Mouse (Mus musculus): ENCODE results near the gene Gm20388.

DNA sequence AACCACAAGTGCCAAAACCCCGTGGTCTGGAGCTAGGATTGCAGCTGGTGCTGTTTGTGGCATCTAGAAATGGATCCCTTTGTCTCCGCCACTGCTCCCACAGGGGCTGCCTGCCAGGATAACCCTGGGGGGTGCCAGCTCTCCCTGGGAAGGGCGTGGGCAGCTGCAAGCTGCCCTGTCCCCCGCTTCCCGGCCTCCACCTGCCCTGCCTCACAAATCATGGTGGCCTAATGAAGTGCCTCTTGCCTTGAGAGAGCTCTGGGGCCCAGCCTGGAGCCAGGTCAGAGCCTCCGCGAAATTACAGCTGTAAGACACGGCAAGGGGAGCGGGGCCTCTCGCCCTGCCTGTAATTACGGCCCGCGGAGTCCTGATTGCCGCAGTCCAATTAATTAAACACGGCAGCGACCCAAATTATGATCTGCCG is 539.0 kb downstream of the Gm20388 start:
- TF ChIP-seq CTCF (IDR thresholded peaks at IDR 0.05; ENCODE audit: borderline replicate concordance, insufficient read depth, low read depth, low read length) = no peak
- no peak for TF ChIP-seq POLR2A (IDR thresholded peaks at IDR 0.05; ENCODE audit: borderline replicate concordance, insufficient read depth, low read length)
